Mouse (Mus musculus) ovary, adult 2 months (tissue): Measurements from ENCODE around the gene 6030408B16Rik. TPM values are rescaled to one million over a fixed set of nuclear protein-coding genes. Genes with fewer than 3 reads are reported as not detected.

Experiments used
- polyA plus RNA-seq: library from polyadenylated mRNA; depleted of rRNA; stranded (reverse); fragments of >200 nt; gene quantifications from 2 replicates; pipeline ENCODE4 v1.2.3, GENCODE M21; 2012; rRNA removed

6030408B16Rik gene
- polyA plus RNA-seq = 26.0 and 29.6 TPM in 2 replicates

DNA sequence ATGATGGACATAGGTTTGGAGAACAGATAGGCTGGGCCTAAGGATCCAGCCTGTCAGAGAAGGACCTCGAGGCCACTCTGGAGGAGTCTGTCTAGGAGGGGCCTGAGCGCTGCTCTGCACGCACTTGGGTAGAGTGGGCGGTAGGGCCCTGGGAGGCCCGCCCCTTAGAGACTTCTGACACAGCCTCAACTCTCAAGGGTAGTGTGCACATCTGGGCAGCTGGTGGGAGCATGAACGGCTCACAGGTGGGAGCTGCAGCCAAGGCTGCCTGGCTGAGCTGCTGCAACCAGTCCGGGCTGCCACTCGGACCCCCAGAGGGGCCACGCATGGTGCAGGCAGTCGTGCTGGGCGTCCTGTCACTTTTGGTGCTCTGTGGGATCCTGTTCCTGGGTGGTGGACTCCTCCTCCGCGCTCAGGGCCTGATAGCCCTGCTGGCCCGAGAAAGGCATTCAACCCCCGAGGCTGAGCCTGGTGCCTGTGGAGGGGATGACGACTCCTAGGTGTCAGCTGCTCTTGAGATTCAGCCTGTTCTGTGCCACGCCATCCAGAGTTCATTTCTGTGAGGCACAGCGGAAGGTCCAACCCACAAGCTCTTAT lies at the start of gene 6030408B16Rik:
6030408B16Rik (plus strand) TSS at position 188 of the 597 bp plus-strand sequence.

DNA sequence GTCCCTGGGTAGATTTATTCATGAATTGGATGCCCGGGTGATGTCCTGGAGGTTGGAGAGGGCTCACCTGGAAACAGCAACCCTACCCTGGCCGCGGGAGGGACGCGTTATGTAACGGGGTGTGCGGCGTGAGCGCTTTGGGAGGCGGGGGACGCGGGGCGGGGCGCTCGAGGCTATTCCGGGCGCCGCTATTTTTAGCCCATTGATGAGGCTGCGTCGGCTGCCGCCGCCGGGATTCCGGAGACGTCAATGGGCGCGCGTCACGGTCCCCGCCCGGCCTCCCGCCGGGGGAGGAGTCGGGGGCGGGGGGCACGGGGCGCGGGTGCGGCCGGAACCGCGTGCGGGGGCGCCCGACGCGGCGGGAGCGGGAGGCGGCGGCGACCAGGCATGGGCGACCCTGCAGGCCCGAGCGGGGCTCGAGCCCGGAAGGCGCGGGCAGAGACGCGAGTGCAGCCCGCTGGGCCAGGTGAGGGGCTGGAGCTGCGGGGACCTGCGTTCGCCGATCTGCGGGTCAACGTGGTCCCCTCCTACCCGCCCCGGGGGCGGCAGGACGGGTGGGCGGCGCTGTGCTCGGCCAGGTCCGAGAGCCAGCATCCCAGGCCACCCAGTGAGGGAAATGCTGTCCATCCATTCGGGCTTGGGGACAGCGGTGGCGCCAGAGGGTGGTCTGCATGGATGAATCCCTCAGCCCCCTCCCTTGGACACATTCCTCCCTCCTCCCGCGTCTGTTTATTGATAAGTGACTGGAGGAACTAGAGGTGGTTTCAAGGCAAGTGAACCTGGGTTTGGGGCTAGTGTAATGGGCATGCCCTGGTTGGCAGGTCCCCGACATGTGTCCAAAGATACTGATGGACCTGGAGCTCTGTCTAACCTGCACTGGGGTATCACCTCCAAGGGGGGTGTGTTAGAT lies 38.9 kb upstream of the 6030408B16Rik start, which contains the start of gene Nr4a1:
Nr4a1 (plus strand) TSS at position 384 of the 910 bp plus-strand sequence.

DNA sequence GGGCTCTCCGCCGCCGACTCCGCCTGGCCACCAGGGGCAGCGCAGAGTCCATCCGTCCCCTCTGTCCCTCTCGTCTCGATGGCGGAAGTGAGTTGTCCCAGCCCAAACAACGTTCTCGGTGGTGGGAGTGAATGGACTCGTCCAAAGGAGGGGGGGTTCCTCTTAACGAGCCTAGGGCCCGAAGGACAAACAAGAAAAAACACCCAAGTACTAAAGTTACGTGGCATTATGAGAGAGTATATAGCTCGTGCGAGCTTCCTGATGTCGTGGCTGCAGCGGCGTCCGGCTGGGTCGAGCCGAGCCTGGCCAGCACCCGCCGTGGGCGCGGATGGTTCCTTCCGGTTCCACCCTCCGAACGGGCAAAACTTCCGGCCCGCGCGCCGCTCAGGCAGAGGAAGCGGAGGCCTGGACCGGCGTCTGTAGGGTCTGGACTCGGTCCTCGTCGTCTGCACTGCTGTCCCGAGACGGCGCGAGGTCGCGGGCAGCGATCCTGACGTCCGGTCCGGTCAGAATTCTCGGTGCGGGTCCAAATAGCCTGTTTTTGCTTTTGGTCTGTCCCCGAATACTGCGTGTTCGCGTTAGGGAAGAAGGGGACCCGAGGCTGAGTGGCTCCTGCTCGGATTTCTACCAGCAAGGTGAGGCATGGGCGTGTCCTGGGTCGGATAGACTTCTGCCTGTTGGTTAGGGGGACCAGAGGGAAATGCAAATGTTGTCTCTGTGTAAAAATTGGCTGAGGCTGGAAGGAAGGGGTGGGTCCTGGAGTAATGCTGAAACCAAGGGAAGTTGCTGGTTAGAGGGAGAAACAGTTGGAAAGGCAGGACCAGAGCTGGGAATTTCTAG lies 8.9 kb upstream of the 6030408B16Rik start, which contains the start of gene Atg101:
Atg101 (plus strand) TSS at position 362 of the 840 bp plus-strand sequence.

Other genes with a start within 250 kb of the 6030408B16Rik start
- 0.44 and 1.4 TPM in 2 replicates for gene Gm47841, start 245.8 kb upstream of the 6030408B16Rik start, polyA plus RNA-seq
- gene Fignl2, start 214.6 kb upstream of the 6030408B16Rik start, polyA plus RNA-seq = 14.2 and 22.2 TPM in 2 replicates
- not detected in 2 replicates for gene Ankrd33, start 177.5 kb upstream of the 6030408B16Rik start, polyA plus RNA-seq
- gene Acvrl1, start 164.7 kb upstream of the 6030408B16Rik start, polyA plus RNA-seq = 62.2 and 66.7 TPM in 2 replicates
- 27.6 and 30.0 TPM in 2 replicates for gene Acvr1b, start 119.1 kb upstream of the 6030408B16Rik start, polyA plus RNA-seq
- gene Grasp, start 69.0 kb upstream of the 6030408B16Rik start, polyA plus RNA-seq = 50.3 and 58.7 TPM in 2 replicates
- gene Nr4a1, start 38.9 kb upstream of the 6030408B16Rik start, polyA plus RNA-seq = 57.1 and 60.0 TPM in 2 replicates
- 46.9 and 53.2 TPM in 2 replicates for gene Atg101, start 8.9 kb upstream of the 6030408B16Rik start, polyA plus RNA-seq
- 7.2 and 7.8 TPM in 2 replicates for gene Krt80, start 77.0 kb downstream of the 6030408B16Rik start, polyA plus RNA-seq
- 28.5 and 46.8 TPM in 2 replicates for gene Krt7, start 117.8 kb downstream of the 6030408B16Rik start, polyA plus RNA-seq
- gene Krt87, start 145.6 kb downstream of the 6030408B16Rik start, polyA plus RNA-seq = 0.56 and 2.3 TPM in 2 replicates
- 0.22 TPM in 1 of 2 replicates, not detected in the other for gene Krt88, start 154.5 kb downstream of the 6030408B16Rik start, polyA plus RNA-seq
- not detected in 2 replicates for gene Krt81, start 170.5 kb downstream of the 6030408B16Rik start, polyA plus RNA-seq
- gene Krt86, start 180.3 kb downstream of the 6030408B16Rik start, polyA plus RNA-seq = 0.09 and 0.10 TPM in 2 replicates
- 1.6 and 3.0 TPM in 2 replicates for gene Krt83, start 198.3 kb downstream of the 6030408B16Rik start, polyA plus RNA-seq
- gene Gm49425, start 224.0 kb downstream of the 6030408B16Rik start, polyA plus RNA-seq = 0.34 TPM in 1 of 2 replicates, not detected in the other
- gene Krt84, start 239.6 kb downstream of the 6030408B16Rik start, polyA plus RNA-seq = 1.5 and 2.3 TPM in 2 replicates